Mouse (Mus musculus) T-helper 2 cell (primary cell): ENCODE data around the gene Hoxc8.

Experiments used
- in situ Hi-C: fragments of 300-600 bp; cut with MboI, MseI; formaldehyde crosslinking; loops from one replicate; pipeline ENCODE4 v1.15.1; 2025; ENCODE audit warnings: high pct_unique_total_duplicates

The Hoxc8 gene

DNA sequence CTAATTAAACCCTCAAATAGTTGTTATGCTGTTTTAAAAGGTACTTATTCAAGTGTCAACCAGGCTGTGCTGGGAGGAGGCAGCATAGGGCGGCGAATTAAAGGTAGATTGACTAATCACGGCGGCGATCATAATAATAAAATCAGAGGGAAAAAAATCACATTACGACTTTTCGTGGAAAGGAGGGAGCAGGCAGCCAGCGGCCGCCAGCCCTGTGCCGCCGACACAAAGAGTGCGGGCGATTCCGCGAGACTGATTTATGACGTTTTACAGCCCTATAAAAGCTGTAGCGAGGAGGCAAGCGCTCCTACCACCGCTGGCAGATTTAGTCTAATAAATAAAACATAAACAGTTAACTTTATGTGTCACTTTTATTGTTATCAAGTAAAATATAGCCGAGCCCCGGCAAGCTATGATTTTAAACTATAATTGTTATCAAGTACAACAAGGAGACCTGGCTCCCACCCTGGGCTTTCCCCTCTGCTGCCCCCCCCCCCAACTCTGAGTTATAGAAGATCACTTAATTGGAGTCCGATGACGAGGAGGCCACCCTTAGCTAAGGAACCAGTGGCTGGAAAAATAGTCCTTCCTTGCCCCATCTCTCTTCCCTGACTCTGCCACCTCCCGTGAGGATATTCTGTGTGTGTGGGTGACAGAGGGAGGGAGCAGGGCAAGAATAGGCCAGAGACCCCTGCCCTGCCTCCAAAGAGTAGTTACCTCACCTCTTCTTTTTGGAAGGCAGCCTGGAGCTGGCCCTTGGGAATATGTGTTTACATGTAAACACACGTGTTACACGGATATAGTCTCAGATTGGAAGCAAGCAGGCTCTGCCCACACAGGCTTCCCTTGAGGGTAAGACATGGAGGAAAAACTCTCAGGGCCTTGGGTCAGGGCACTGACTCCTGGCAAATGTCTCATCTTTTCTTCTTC lies 42.5 kb downstream of the Hoxc8 start:
- in situ Hi-C loops: no loop called here

DNA sequence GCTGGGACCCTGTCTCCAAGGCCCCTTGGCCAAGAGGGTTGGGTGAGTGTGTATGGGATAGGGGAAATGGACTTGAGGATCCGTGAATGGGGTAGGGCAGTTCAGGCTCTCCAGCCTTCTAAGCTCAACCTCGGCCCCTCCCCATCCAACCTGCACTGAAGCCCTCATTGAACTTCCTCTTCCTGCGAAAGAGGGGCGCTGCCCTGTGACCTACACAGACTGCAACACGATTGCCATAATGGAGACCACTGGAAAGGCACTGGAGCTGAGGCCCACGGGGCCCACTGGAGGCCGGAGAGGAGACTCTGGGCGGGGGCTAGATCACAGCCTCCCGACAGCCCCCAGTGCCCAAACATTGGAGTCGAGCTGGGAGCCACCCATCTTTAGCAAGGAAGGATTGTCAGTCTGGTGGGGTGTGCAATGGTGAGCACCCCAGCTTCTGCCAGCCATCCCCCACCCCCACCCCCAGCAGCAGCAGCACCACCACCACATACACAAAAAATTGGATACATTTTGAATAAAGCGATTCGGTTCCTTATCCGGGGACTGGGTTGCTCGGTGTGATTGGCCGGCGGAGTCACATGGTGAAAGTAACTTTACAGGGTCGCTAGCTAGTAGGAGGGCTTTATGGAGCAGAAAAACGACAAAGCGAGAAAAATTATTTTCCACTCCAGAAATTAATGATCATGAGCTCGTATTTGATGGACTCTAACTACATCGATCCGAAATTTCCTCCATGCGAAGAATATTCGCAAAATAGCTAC lies 43.8 kb downstream of the Hoxc8 start:
- in situ Hi-C loops: no loop called here

DNA sequence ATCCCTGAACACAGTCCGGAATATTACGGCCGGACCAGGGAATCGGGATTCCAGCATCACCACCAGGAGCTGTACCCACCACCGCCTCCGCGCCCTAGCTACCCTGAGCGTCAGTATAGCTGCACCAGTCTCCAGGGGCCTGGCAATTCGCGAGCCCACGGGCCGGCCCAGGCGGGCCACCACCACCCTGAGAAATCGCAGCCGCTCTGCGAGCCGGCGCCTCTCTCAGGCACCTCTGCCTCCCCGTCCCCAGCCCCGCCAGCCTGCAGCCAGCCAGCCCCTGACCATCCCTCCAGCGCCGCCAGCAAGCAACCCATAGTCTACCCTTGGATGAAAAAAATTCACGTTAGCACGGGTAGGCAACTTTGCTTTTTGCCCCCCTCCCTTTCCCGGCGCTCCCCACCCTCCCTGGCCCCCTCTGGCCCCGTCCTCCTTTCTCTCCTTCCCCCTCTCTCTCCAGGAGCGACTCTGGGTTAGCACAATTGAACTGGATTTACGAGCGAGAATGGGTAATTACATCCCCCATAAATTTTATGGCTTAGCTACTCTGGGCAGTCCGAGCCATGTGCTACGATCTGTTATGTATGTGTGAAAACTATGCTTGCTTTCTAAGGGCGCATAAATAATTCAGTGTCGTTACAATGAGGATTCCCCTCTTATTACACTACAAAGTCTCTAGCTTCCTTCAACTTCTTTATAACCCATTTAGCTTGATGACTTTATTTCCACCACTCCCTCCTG lies 44.6 kb downstream of the Hoxc8 start:
- in situ Hi-C loops: loop anchor here (5.0 kb wide), 1 partner anchor 83 kb away; the partner anchor contains the start of gene Hoxc11

DNA sequence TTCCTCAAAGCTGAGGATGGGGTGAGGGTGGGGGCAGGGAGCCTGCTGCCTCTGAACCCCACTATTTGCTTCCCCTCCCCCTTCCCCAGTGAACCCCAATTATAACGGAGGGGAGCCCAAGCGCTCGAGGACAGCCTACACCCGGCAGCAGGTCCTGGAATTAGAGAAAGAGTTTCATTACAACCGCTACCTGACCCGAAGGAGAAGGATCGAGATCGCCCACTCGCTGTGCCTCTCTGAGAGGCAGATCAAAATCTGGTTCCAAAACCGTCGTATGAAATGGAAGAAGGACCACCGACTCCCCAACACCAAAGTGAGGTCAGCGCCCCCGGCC lies 45.1 kb downstream of the Hoxc8 start:
- in situ Hi-C loops: loop anchor here (5.0 kb wide), 1 partner anchor 83 kb away; the partner anchor contains the start of gene Hoxc11

DNA sequence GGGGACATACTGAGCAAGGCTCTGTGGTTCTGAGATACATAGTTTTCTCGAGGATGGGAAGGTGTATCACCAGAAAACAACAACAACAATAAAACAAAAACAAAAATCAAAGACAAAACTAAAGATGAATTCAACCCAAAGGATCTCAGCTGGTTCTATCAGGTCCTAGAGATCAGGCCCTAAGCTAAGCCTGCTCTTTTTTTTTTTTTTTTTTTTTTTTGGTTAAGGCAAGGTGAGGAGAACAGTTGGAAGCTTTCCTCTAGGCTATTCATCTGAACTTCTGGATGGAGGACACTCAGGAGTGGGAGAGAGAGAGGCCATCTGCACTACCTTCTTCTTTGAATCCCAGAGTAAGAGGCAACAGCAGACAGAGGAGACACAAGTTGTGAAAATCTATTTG lies 47.2 kb downstream of the Hoxc8 start:
- in situ Hi-C loops: loop anchor here (5.0 kb wide), 1 partner anchor 85 kb away; the partner anchor contains the start of gene Hoxc11

DNA sequence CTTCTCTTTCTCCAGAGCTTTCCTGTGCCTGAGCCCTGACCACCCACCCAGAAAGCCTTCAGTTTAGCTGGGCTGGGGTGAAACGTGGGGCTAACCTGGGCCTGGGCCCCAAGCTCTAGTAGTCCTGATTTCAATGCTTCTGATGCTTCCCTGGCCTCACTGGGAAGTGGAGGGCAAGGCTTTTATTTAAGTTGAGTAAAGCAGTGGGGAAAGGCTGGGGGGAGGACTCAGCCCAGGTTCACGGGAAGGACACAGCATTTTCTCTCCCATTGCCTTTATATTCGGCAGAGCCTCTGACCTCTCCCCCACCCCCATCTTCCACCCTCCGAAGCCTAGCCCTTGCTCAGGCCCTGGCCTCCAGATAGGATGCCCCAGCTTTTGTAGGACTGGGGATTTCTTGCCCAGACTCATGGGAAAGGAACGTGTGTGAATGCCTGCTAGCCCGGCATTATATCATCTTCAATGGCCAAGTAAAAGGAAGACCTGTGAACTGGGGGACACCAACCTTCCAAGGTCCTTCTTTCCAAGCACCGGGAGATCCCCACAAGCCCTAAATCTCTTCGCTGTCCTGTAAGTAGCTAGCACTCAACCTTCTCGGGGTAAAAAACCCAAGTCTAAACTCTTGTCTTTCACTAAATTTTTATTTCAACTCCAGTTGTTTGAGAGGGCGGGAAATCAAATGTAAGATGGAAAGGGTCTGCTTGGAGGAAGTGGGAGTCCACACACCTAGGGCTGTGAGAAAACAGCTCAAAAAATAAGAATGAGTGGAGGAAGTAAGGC lies 48.5 kb downstream of the Hoxc8 start:
- in situ Hi-C loops: loop anchor here (5.0 kb wide), 1 partner anchor 87 kb away; the partner anchor contains the start of gene Hoxc11

DNA sequence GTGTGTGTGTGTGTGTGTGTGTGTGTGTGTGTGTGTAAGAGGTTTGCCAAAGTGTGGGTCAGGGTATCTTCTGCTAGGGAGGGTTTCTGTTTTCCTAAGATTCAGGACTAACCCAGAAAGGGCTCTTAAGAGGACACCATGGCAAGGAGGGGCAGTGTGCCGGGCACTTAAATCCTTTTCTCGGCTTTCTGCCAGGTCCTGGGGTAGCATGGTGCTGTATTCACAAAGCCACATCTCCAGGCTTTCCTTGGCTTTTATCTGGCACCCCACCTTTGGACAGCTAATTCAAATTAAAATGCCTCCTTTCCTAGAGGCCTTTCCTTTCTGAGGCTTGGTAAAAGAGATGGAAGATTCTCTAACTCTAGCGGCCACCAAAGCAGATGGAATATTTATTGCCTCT lies 49.2 kb downstream of the Hoxc8 start:
- in situ Hi-C loops: loop anchor here (5.0 kb wide), 1 partner anchor 87 kb away; the partner anchor contains the start of gene Hoxc11

DNA sequence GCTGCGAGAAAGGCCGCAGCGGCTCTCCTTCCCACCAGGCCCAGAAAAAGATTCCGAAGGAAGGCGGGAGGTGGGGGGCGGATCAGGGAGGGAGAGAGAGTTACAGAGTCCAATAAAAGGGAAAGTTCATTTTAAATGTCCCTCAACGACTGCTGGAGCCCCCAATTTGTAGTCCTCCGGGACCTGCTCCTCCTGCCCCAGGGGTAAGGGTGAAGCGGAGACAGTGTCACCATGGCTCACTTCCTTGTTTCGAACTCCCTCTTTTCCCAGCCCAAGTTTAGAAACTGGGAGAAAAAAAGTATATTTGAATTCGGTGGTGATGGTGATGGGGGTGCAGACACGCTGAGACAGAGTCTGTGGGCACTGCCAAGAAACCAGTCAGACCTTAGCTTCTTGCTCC lies 50.2 kb downstream of the Hoxc8 start:
- in situ Hi-C loops: no loop called here

DNA sequence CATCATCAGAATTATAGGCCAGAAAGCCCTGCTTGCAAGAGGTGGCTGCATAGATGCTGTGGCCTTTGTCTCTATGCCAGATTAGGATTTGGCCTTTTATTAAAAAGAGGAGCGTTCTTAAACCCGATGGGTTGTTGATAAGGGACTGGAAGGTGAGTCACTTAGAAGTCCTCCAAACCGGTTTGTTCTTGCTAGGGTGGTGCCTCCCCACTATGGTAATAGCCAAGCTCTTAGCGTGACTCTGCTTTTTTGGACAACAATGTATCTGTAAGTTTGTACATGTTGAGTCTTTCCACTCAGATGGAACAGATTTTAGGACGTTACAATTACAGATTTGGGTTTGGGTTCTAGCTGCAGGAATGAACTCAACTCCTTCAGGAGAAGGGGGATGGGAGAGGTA lies 51.2 kb downstream of the Hoxc8 start:
- in situ Hi-C loops: no loop called here

DNA sequence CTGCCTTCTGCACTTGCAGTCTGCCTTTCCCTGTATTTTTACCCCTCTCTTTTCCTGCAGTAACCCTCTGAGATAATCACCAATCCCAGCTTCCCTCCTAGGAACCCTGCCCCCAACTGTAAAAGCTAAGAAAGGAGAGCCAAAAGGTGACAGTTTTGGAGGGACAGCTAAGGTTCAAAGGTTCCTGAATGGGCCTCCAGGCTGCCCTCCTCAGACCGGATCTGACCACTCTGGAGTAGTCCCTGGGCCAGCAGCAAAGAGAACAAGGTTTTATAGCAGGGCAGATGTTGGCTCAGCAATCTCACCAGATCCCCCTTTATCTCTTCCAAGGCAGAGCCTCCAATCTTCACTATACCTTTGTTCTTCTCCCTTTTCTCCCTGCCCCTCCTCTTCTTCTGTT lies 51.8 kb downstream of the Hoxc8 start:
- in situ Hi-C loops: no loop called here
